Mouse (Mus musculus) MEL (cell line): ENCODE data around the gene Itpr2. TPM values are rescaled to one million over a fixed set of nuclear protein-coding genes. Genes with fewer than 3 reads are reported as not detected.

Source experiments
- DNase-seq: peaks from one replicate; pipeline ENCODE4 v3.0.0; 2011; ENCODE audit warnings: low read depth, low spot score
- H3K27ac ChIP-seq: 2 replicates; pipeline ENCODE4 v1.5.1; 2012; ENCODE audit warnings: low read depth, mild to moderate bottlenecking, control low read depth, low read length, moderate library complexity; ENCODE audit not compliant: control insufficient read depth
- H3K27me3 ChIP-seq, 2 experiments: fragments of 150-350 bp in 1 of 2; sonication (generic) in 1 of 2; 2 replicates each; pipeline ENCODE4 v1.6.1; 2012; ENCODE audit warnings: low read length in 2 of 2, mild to moderate bottlenecking in 2 of 2, improper control_type of control experiment in 1 of 2, moderate library complexity in 1 of 2; ENCODE audit not compliant: insufficient read depth in 2 of 2, control insufficient read depth in 1 of 2
- H3K36me3 ChIP-seq, 2 experiments: 2 replicates each; pipeline ENCODE4 v1.6.1; 2012 to 2014; ENCODE audit warnings: low read length in 2 of 2, improper control_type of control experiment in 1 of 2, inconsistent platforms in 1 of 2, mild to moderate bottlenecking in 1 of 2; ENCODE audit not compliant: insufficient read depth in 2 of 2, control insufficient read depth in 1 of 2
- H3K4me1 ChIP-seq, 2 experiments: fragments of 150-350 bp in 1 of 2; sonication (generic) in 1 of 2; 2 replicates each; pipeline ENCODE4 v1.6.1; 2012; ENCODE audit warnings: low read length in 2 of 2, improper control_type of control experiment in 1 of 2, mild to moderate bottlenecking in 1 of 2; ENCODE audit not compliant: insufficient read depth in 2 of 2, control insufficient read depth in 1 of 2
- H3K4me3 ChIP-seq, 2 experiments: fragments of 150-350 bp in 1 of 2; sonication (generic) in 1 of 2; 2 replicates each; pipeline ENCODE4 v1.5.1; 2012; ENCODE audit warnings: low read depth in 2 of 2, low read length in 2 of 2, mild to moderate bottlenecking in 2 of 2, moderate library complexity in 2 of 2, control low read depth in 1 of 2, improper control_type of control experiment in 1 of 2; ENCODE audit not compliant: control insufficient read depth in 1 of 2, insufficient read depth in 1 of 2
- H3K79me2 ChIP-seq: 2 replicates; pipeline ENCODE4 v1.6.1; 2012; ENCODE audit warnings: mild to moderate bottlenecking, low read length, moderate library complexity; ENCODE audit not compliant: control insufficient read depth, poor library complexity, insufficient read depth
- H3K9ac ChIP-seq: 2 replicates; pipeline ENCODE4 v1.6.1; 2012; ENCODE audit warnings: low read depth, mild to moderate bottlenecking, control low read depth, low read length, moderate library complexity; ENCODE audit not compliant: control insufficient read depth, poor library complexity, severe bottlenecking
- H3K9me3 ChIP-seq: fragments of 150-350 bp; sonication (generic); replicated peaks from 2 replicates; pipeline ENCODE4 v1.6.1; 2012; ENCODE audit warnings: mild to moderate bottlenecking, low read length, improper control_type of control experiment, moderate library complexity; ENCODE audit not compliant: insufficient read depth
- BHLHE40 ChIP-seq: IDR thresholded peaks from 2 replicates; pipeline ENCODE4 v1.6.1; 2012; ENCODE audit warnings: low read depth, mild to moderate bottlenecking, inconsistent platforms, low read length, improper control_type of control experiment, borderline replicate concordance
- CTCF ChIP-seq, 3 experiments: IDR thresholded peaks in 2 of 3; conservative IDR thresholded peaks in 1 of 3; 2 replicates each; pipeline ENCODE4 v1.5.1; 2011 to 2012; ENCODE audit warnings: low read length in 3 of 3, low read depth in 2 of 3, mild to moderate bottlenecking in 2 of 3, improper control_type of control experiment in 1 of 3, inconsistent platforms in 1 of 3, mixed read lengths in 1 of 3, moderate library complexity in 1 of 3; ENCODE audit not compliant: control insufficient read depth in 1 of 3, insufficient read depth in 1 of 3, poor library complexity in 1 of 3, severe bottlenecking in 1 of 3
- EP300 ChIP-seq, 2 experiments: IDR thresholded peaks; 2 replicates each; pipeline ENCODE4 v1.6.1; 2011; ENCODE audit warnings: improper control_type of control experiment in 2 of 2, low read length in 2 of 2, low read depth in 1 of 2, mild to moderate bottlenecking in 1 of 2
- GATA1 ChIP-seq: IDR thresholded peaks from 2 replicates; pipeline ENCODE4 v1.6.1; 2011; ENCODE audit warnings: low read depth, low read length, improper control_type of control experiment
- HCFC1 ChIP-seq: IDR thresholded peaks from 2 replicates; pipeline ENCODE4 v1.6.1; 2012; ENCODE audit warnings: low read depth, mild to moderate bottlenecking, inconsistent platforms, low read length, improper control_type of control experiment, moderate library complexity
- MAFK ChIP-seq: IDR thresholded peaks from 2 replicates; pipeline ENCODE4 v1.6.1; 2011; ENCODE audit warnings: low read depth, mild to moderate bottlenecking, low read length, improper control_type of control experiment, borderline replicate concordance
- MAX ChIP-seq: IDR thresholded peaks from 2 replicates; pipeline ENCODE4 v1.6.1; 2011; ENCODE audit warnings: low read length, improper control_type of control experiment
- NELFE ChIP-seq: IDR thresholded peaks from 2 replicates; pipeline ENCODE4 v1.6.1; 2011; ENCODE audit warnings: low read depth, low read length, improper control_type of control experiment
- NRF1 ChIP-seq: IDR thresholded peaks from 2 replicates; pipeline ENCODE4 v1.6.1; 2014; ENCODE audit warnings: low read depth, mild to moderate bottlenecking, inconsistent platforms, low read length, improper control_type of control experiment, moderate library complexity; ENCODE audit not compliant: poor library complexity, insufficient read depth, severe bottlenecking
- POLR2A ChIP-seq, 2 experiments: IDR thresholded peaks; 2 replicates each; pipeline ENCODE4 v1.6.1; 2011 to 2012; ENCODE audit warnings: low read length in 2 of 2, mild to moderate bottlenecking in 2 of 2, control low read depth in 1 of 2, improper control_type of control experiment in 1 of 2, low read depth in 1 of 2, moderate library complexity in 1 of 2; ENCODE audit not compliant: control insufficient read depth in 1 of 2, insufficient read depth in 1 of 2, poor library complexity in 1 of 2
- POLR2AphosphoS5 ChIP-seq: IDR thresholded peaks from 2 replicates; pipeline ENCODE4 v1.6.1; 2012; ENCODE audit warnings: low read depth, borderline replicate concordance, mild to moderate bottlenecking, inconsistent platforms, low read length, moderate library complexity, mixed read lengths
- RCOR1 ChIP-seq: IDR thresholded peaks from 2 replicates; pipeline ENCODE4 v1.6.1; 2012; ENCODE audit warnings: low read depth, mild to moderate bottlenecking, inconsistent platforms, low read length, improper control_type of control experiment
- TBP ChIP-seq: IDR thresholded peaks from 2 replicates; pipeline ENCODE4 v1.8.0; 2011; ENCODE audit warnings: low read depth, low read length, improper control_type of control experiment
- USF1 ChIP-seq: IDR thresholded peaks from 2 replicates; pipeline ENCODE4 v1.6.1; 2014; ENCODE audit warnings: low read depth, mild to moderate bottlenecking, inconsistent platforms, low read length, improper control_type of control experiment, moderate library complexity
- ZC3H11A ChIP-seq: IDR thresholded peaks from 2 replicates; pipeline ENCODE4 v1.6.1; 2012; ENCODE audit warnings: low read depth, mild to moderate bottlenecking, inconsistent platforms, low read length, improper control_type of control experiment
- ZKSCAN1 ChIP-seq: IDR thresholded peaks from 2 replicates; pipeline ENCODE4 v1.6.1; 2012; ENCODE audit warnings: low read depth, mild to moderate bottlenecking, inconsistent platforms, low read length, improper control_type of control experiment, moderate library complexity
- polyA plus RNA-seq, 2 experiments: library from polyadenylated mRNA; stranded (reverse) in 1 of 2; unstranded in 1 of 2; fragments of >175 nt in 1 of 2; fragments of >200 nt in 1 of 2; gene quantifications; 2 replicates each; pipeline versions ENCODE4 v1.2.1 to v1.2.4; 2012; ENCODE audit warnings: low replicate concordance in 2 of 2, low read depth in 1 of 2; ENCODE audit not compliant: insufficient read length in 2 of 2, insufficient read depth in 1 of 2, missing spikeins in 1 of 2
- total RNA-seq: library from RNA; depleted of rRNA; stranded (reverse); fragments of 300-350 nt; gene quantifications from 2 replicates; pipeline ENCODE4 v1.2.3, GENCODE M21; 2012

Itpr2 gene
- total and polyA plus RNA-seq, 3 experiments: 1.5 to 3.0 TPM; not detected in 1

GRCm38 (mm10) chr6:146515936-146516335 lies 13.9 kb upstream of the Itpr2 start:
- no peaks in the 10 kb centered on the region for H3K79me2 ChIP-seq
- no peak overlapping the region for H3K27ac ChIP-seq
- peak; percentile 29 for DNase-seq
- H3K9me3 ChIP-seq: no peaks in the 10 kb centered on the region
- H3K36me3 ChIP-seq: peaks cover 0 to 12% of the 10 kb centered on the region in 2 experiments; a peak in 2 of 4 replicates
- no peaks in the 10 kb centered on the region for H3K27me3 ChIP-seq
- H3K9ac ChIP-seq: no peak overlapping the region
- peaks cover 6 to 19% of the 10 kb centered on the region in 2 experiments for H3K4me1 ChIP-seq
- no peak overlapping the region for H3K4me3 ChIP-seq
- TF ChIP-seq MAFK: peak; percentile 14; the same call in 1 of the 2 replicates
- TF ChIP-seq NELFE: no peak
- TF ChIP-seq GATA1: peak; percentile 53; the same call in 1 of the 2 replicates

GRCm38 (mm10) chr6:146514531-146514948 lies 12.5 kb upstream of the Itpr2 start:
- TF ChIP-seq POLR2A (IDR thresholded peaks at IDR 0.05; ENCODE audit: control insufficient read depth in 1 of 2, insufficient read depth in 1 of 2, low read depth in 1 of 2, low read length in 2 of 2, poor library complexity in 1 of 2) (no peak), NRF1 (no peak), TBP (no peak), ZC3H11A (no peak), USF1 (no peak), RCOR1 (no peak), CTCF (IDR thresholded peaks at IDR 0.05 in 2 of 3, conservative IDR thresholded peaks at IDR 0.05 in 1 of 3; ENCODE audit: control insufficient read depth in 1 of 3, insufficient read depth in 1 of 3, low read depth in 2 of 3, low read length in 3 of 3, poor library complexity in 1 of 3, severe bottlenecking in 1 of 3) (no peak), POLR2AphosphoS5 (no peak), GATA1 (no peak), BHLHE40 (no peak), ZKSCAN1 (no peak), MAX (no peak), HCFC1 (no peak), EP300 (IDR thresholded peaks at IDR 0.05; ENCODE audit: low read depth in 1 of 2, low read length in 2 of 2) (no peak)
- Histone ChIP-seq H3K9me3 (no peaks in the 10 kb centered on the region), H3K27ac (no peak overlapping the region), H3K79me2 (no peaks in the 10 kb centered on the region), H3K9ac (no peak overlapping the region), H3K4me1 (peaks cover 8 to 25% of the 10 kb centered on the region in 2 experiments), H3K36me3 (peaks cover 0 to 12% of the 10 kb centered on the region in 2 experiments; a peak in 2 of 4 replicates), H3K27me3 (no peaks in the 10 kb centered on the region), H3K4me3 (no peak overlapping the region)
- no peak for DNase-seq
